Mouse (Mus musculus): ENCODE data around the gene Sh2d7. TPM values are rescaled to one million over a fixed set of nuclear protein-coding genes. Genes with fewer than 3 reads are reported as not detected.
A peak's percentile ranks its signal among the peaks of the same experiment; 100 is the strongest.

Sh2d7 gene
- polyA plus RNA-seq, 1 experiment from 2014 or later, result not detected

GRCm38 (mm10) chr9:54515991-54516390, 22.8 kb upstream of the Sh2d7 start:
- Histone ChIP-seq H3K4me2 (ENCODE audit: low read depth, low read length) (no peak overlapping the region), H3K27me3 (ENCODE audit: control insufficient read depth, insufficient read depth, low read length) (no peaks in the 10 kb centered on the region), H3K9me3 (ENCODE audit: control insufficient read depth, low read length) (no peaks in the 10 kb centered on the region), H3K9ac (replicated peaks; ENCODE audit: low read depth, low read length) (no peak overlapping the region), H3K36me3 (ENCODE audit: control insufficient read depth, insufficient read depth, low read length) (no peaks in the 10 kb centered on the region), H3K27ac (ENCODE audit: low read depth, low read length) (no peak overlapping the region), H3K4me3 (ENCODE audit: low read depth, low read length) (no peak overlapping the region), H3K4me1 (ENCODE audit: control insufficient read depth, insufficient read depth, low read length) (no peaks in the 10 kb centered on the region)
- 83% methylated on average over 2 of the region's 2 CpGs for whole genome bisulfite sequencing
- no peak for ATAC-seq (ENCODE audit: low read depth)

DNA sequence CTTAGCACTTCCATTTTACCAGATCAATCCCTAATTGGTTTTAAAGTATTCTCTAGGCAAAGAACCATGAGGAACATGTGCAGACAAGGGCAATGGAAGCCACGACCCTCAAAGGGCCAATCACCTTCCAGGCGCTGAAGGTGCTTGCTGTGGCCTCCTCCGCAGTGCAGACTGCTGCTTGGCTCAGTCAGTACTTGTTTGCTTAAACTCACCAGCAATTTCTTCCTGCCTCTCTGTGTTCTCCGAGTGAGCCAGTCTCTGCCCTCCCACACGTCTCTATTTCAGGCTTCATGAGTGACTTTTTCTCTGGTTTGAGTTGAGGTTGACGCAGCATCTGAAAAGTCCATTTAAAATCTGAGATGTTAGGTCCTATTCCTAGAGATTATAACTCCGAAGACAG, 19.9 kb upstream of the Sh2d7 start:
- WGBS, result 70% methylated on average over 7 of the region's 7 CpGs
- H3K4me2 ChIP-seq (ENCODE audit: low read depth, low read length), result no peak overlapping the region
- H3K9ac ChIP-seq (replicated peaks; ENCODE audit: low read depth, low read length), result no peak overlapping the region
- no peaks in the 10 kb centered on the region for H3K27me3 ChIP-seq (ENCODE audit: control insufficient read depth, insufficient read depth, low read length)
- no peaks in the 10 kb centered on the region for H3K4me1 ChIP-seq (ENCODE audit: control insufficient read depth, insufficient read depth, low read length)
- no peak overlapping the region for H3K4me3 ChIP-seq (ENCODE audit: low read depth, low read length)
- no peaks in the 10 kb centered on the region for H3K36me3 ChIP-seq (ENCODE audit: control insufficient read depth, insufficient read depth, low read length)
- H3K9me3 ChIP-seq (ENCODE audit: control insufficient read depth, low read length), result no peaks in the 10 kb centered on the region
- H3K27ac ChIP-seq (ENCODE audit: low read depth, low read length), result no peak overlapping the region
- no peak for ATAC-seq (ENCODE audit: low read depth)

DNA sequence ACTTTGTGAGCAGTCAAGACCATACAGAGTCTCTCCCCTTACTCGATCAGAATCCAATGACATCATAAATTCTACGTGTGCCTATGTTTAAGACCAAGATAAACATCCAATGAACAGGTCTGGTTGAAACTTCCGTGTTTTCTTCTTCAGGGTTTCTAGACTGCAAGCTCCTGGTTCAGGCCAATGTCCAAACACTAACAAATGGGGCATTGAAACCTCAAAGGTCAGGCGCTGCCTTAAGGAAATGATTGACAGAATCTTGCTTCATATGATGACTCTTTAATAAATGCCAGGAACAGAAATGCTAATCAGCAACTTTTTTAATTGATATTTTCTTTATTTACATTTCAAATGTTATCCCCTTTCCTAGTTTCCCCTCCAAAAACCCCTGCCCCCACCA, 18.5 kb upstream of the Sh2d7 start:
- H3K9me3 ChIP-seq (ENCODE audit: control insufficient read depth, low read length), result no peaks in the 10 kb centered on the region

GRCm38 (mm10) chr9:54527694-54528093, 11.1 kb upstream of the Sh2d7 start:
- no peaks in the 10 kb centered on the region for H3K9me3 ChIP-seq (ENCODE audit: control insufficient read depth, low read length)
- 80% methylated on average over 7 of the region's 7 CpGs for WGBS
- H3K4me2 ChIP-seq (ENCODE audit: low read depth, low read length), result no peak overlapping the region
- no peak for ATAC-seq (ENCODE audit: low read depth)
- no peaks in the 10 kb centered on the region for H3K27me3 ChIP-seq (ENCODE audit: control insufficient read depth, insufficient read depth, low read length)
- H3K4me1 ChIP-seq (ENCODE audit: control insufficient read depth, insufficient read depth, low read length), result no peaks in the 10 kb centered on the region
- no peak overlapping the region for H3K4me3 ChIP-seq (ENCODE audit: low read depth, low read length)
- no peaks in the 10 kb centered on the region for H3K36me3 ChIP-seq (ENCODE audit: control insufficient read depth, insufficient read depth, low read length)
- H3K27ac ChIP-seq (ENCODE audit: low read depth, low read length), result no peak overlapping the region
- no peak overlapping the region for H3K9ac ChIP-seq (replicated peaks; ENCODE audit: low read depth, low read length)

More for the DNA sequence above, 18.5 kb upstream of the Sh2d7 start:
- no peaks in the 10 kb centered on the region for H3K27me3 ChIP-seq (ENCODE audit: control insufficient read depth, insufficient read depth, low read length)
- no peaks in the 10 kb centered on the region for H3K4me1 ChIP-seq (ENCODE audit: control insufficient read depth, insufficient read depth, low read length)
- H3K27ac ChIP-seq (ENCODE audit: low read depth, low read length), result no peak overlapping the region
- no peaks in the 10 kb centered on the region for H3K36me3 ChIP-seq (ENCODE audit: control insufficient read depth, insufficient read depth, low read length)
- ATAC-seq (ENCODE audit: low read depth), result no peak
- WGBS, result 89% methylated on average over 4 of the region's 4 CpGs
- no peak overlapping the region for H3K4me3 ChIP-seq (ENCODE audit: low read depth, low read length)
- H3K4me2 ChIP-seq (ENCODE audit: low read depth, low read length), result no peak overlapping the region
- H3K9ac ChIP-seq (replicated peaks; ENCODE audit: low read depth, low read length), result no peak overlapping the region

DNA sequence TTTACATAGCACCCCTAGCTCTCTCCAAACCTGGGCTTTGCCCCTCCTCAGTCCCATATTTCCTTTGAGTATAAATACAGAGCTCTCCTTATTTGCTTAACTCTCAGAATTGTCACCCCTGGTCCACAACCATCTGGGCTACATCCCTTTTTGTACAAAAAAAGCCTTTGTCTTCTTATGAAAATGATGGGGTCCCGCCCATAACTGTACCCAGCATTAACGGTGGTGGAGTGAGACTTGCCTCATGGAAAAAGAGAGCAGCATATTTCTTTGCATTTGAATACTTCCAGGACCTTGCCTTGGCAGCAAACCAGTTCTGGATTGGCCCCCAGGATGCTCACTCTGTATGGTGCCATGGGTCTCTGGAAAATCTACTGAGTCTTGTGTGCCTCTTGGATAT, 8.8 kb upstream of the Sh2d7 start:
- H3K27me3 ChIP-seq (ENCODE audit: control insufficient read depth, insufficient read depth, low read length), result no peaks in the 10 kb centered on the region
- no peaks in the 10 kb centered on the region for H3K36me3 ChIP-seq (ENCODE audit: control insufficient read depth, insufficient read depth, low read length)
- H3K4me2 ChIP-seq (ENCODE audit: low read depth, low read length), result no peak overlapping the region
- peaks cover 3% of the 10 kb centered on the region; the same call in 1 of the 2 replicates for H3K4me1 ChIP-seq (ENCODE audit: control insufficient read depth, insufficient read depth, low read length)
- no peak for ATAC-seq (ENCODE audit: low read depth)
- H3K9ac ChIP-seq (replicated peaks; ENCODE audit: low read depth, low read length), result no peak overlapping the region
- no peaks in the 10 kb centered on the region for H3K9me3 ChIP-seq (ENCODE audit: control insufficient read depth, low read length)
- no peak overlapping the region for H3K4me3 ChIP-seq (ENCODE audit: low read depth, low read length)
- 68% methylated on average over 2 of the region's 2 CpGs for WGBS
- H3K27ac ChIP-seq (ENCODE audit: low read depth, low read length), result no peak overlapping the region

DNA sequence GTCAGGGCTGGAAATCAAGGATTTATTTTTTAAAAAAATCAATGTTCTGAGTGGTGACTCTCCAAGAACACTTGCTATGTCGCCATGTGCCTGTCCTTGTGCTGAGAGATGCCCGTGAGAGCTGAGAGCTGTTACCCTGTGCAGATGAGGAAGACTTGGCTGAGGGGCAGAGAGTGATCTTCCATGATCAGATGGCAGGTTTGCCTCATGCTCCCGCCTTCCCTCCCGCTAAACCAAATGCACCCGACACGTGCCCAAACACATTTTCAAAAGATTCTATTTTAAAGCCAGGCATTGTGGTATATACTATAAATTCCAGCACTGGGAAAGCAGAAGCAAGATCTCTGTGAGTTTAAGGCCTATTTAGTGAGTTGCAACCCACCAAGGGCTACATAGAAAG, 7.9 kb upstream of the Sh2d7 start:
- no peak for ATAC-seq (ENCODE audit: low read depth)
- Histone ChIP-seq H3K27me3 (ENCODE audit: control insufficient read depth, insufficient read depth, low read length) (no peaks in the 10 kb centered on the region), H3K4me1 (ENCODE audit: control insufficient read depth, insufficient read depth, low read length) (peaks cover 3% of the 10 kb centered on the region; the same call in 1 of the 2 replicates), H3K9me3 (ENCODE audit: control insufficient read depth, low read length) (no peaks in the 10 kb centered on the region), H3K4me3 (ENCODE audit: low read depth, low read length) (no peak overlapping the region), H3K36me3 (ENCODE audit: control insufficient read depth, insufficient read depth, low read length) (no peaks in the 10 kb centered on the region), H3K4me2 (ENCODE audit: low read depth, low read length) (no peak overlapping the region), H3K27ac (ENCODE audit: low read depth, low read length) (no peak overlapping the region), H3K9ac (replicated peaks; ENCODE audit: low read depth, low read length) (no peak overlapping the region)
- 84% methylated on average over 6 of the region's 6 CpGs for WGBS

DNA sequence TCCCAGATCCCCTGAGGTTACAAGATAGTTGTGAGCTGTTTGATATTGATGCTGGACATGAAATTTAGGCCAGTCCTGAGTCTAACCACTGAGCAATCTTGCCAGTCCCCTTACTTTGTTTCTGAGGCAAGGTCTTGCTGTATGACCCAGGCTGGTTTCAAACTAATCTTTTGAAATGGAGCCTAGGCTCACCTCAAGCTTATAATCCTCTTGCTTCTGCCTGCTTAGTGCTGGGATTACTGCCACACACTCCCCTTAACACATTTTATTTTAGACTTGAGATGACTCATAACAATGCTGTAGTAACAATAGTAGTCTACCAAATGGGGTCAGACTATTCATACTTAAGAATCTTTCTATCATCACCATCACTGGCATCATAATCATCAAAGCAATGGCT, 7.4 kb upstream of the Sh2d7 start:
- Histone ChIP-seq H3K27me3 (ENCODE audit: control insufficient read depth, insufficient read depth, low read length) (no peaks in the 10 kb centered on the region), H3K9ac (replicated peaks; ENCODE audit: low read depth, low read length) (no peak overlapping the region), H3K4me3 (ENCODE audit: low read depth, low read length) (no peak overlapping the region), H3K9me3 (ENCODE audit: control insufficient read depth, low read length) (no peaks in the 10 kb centered on the region), H3K4me2 (ENCODE audit: low read depth, low read length) (no peak overlapping the region), H3K4me1 (ENCODE audit: control insufficient read depth, insufficient read depth, low read length) (peaks cover 5% of the 10 kb centered on the region), H3K36me3 (ENCODE audit: control insufficient read depth, insufficient read depth, low read length) (no peaks in the 10 kb centered on the region), H3K27ac (ENCODE audit: low read depth, low read length) (no peak overlapping the region)
- ATAC-seq (ENCODE audit: low read depth), result no peak

DNA sequence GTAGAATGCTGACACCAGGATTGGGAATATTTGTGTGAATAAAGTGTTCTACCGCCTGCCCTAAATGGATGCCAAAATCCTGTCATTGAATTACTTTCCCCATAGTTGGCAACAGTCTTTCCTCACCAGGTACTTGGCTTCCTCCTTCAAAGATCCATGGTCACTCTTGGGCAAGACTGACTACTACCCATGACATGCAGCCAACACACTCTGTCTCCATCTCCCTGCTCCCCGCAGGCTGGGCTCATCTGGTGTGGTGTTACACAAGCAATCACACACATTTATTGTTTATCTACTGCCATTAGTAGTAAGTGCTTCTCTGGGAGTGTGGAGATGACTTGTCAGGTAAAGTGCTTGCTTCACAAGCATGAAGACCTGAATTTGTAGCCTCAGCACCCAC, 5.9 kb upstream of the Sh2d7 start:
- no peak overlapping the region for H3K4me2 ChIP-seq (ENCODE audit: low read depth, low read length)
- H3K27ac ChIP-seq (ENCODE audit: low read depth, low read length), result no peak overlapping the region
- H3K9me3 ChIP-seq (ENCODE audit: control insufficient read depth, low read length), result no peaks in the 10 kb centered on the region
- H3K36me3 ChIP-seq (ENCODE audit: control insufficient read depth, insufficient read depth, low read length), result no peaks in the 10 kb centered on the region
- no peak overlapping the region for H3K9ac ChIP-seq (replicated peaks; ENCODE audit: low read depth, low read length)
- ATAC-seq (ENCODE audit: low read depth), result no peak
- no peak overlapping the region for H3K4me3 ChIP-seq (ENCODE audit: low read depth, low read length)
- WGBS, result 80% methylated on average over 2 of the region's 2 CpGs
- peaks cover 6% of the 10 kb centered on the region for H3K4me1 ChIP-seq (ENCODE audit: control insufficient read depth, insufficient read depth, low read length)
- H3K27me3 ChIP-seq (ENCODE audit: control insufficient read depth, insufficient read depth, low read length), result no peaks in the 10 kb centered on the region

DNA sequence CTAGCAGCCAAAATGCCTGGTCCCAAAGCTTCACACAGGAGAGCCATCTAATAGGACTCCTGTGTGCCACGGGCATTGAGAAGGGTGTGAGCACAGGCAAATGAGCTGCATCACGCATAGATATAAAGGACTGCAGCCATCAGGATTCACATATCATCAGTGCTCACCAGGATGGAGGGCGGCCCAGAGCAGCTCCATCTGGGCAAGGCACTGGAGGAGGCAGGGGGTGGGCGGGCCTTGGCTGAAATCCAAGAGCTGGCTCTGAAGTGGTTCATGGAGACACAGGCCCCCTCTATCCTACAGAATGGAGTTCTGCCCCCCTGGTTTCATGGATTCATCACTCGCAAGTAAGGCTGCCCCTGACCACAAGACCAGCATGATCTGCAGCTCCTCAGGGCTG, 4.8 kb upstream of the Sh2d7 start:
- no peaks in the 10 kb centered on the region for H3K36me3 ChIP-seq (ENCODE audit: control insufficient read depth, insufficient read depth, low read length)
- 39% methylated on average over 5 of the region's 5 CpGs for WGBS
- H3K27me3 ChIP-seq (ENCODE audit: control insufficient read depth, insufficient read depth, low read length), result no peaks in the 10 kb centered on the region
- H3K9ac ChIP-seq (replicated peaks; ENCODE audit: low read depth, low read length), result no peak overlapping the region
- H3K4me3 ChIP-seq (ENCODE audit: low read depth, low read length), result no peak overlapping the region
- H3K4me1 ChIP-seq (ENCODE audit: control insufficient read depth, insufficient read depth, low read length), result peaks cover 6% of the 10 kb centered on the region
- H3K4me2 ChIP-seq (ENCODE audit: low read depth, low read length), result no peak overlapping the region
- 0 out of 2 replicates have a peak overlapping the region, but pooled peaks have one; percentile 29 for H3K27ac ChIP-seq (ENCODE audit: low read depth, low read length)
- ATAC-seq (ENCODE audit: low read depth), result peak; percentile 79
- no peaks in the 10 kb centered on the region for H3K9me3 ChIP-seq (ENCODE audit: control insufficient read depth, low read length)

- Histone ChIP-seq H3K9ac (replicated peaks; ENCODE audit: low read depth, low read length) (no peak overlapping the region), H3K4me2 (ENCODE audit: low read depth, low read length) (no peak overlapping the region), H3K27ac (ENCODE audit: low read depth, low read length) (no peak overlapping the region), H3K36me3 (ENCODE audit: control insufficient read depth, insufficient read depth, low read length) (no peaks in the 10 kb centered on the region), H3K4me1 (ENCODE audit: control insufficient read depth, insufficient read depth, low read length) (peaks cover 6% of the 10 kb centered on the region), H3K4me3 (ENCODE audit: low read depth, low read length) (no peak overlapping the region), H3K9me3 (ENCODE audit: control insufficient read depth, low read length) (no peaks in the 10 kb centered on the region), H3K27me3 (ENCODE audit: control insufficient read depth, insufficient read depth, low read length) (no peaks in the 10 kb centered on the region)
- no peak for ATAC-seq (ENCODE audit: low read depth)
- 64% methylated on average over 7 of the region's 7 CpGs for WGBS
These were observed 2.5 kb upstream of the Sh2d7 start for GRCm38 (mm10) chr9:54536236-54536635.
